Mouse (Mus musculus): ENCODE data around the gene Rasal3. TPM values are rescaled to one million over a fixed set of nuclear protein-coding genes. Genes with fewer than 3 reads are reported as not detected.

Rasal3 gene
- total and polyA plus RNA-seq, 3 experiments = 0.70 to 4.2 (median 0.98) TPM

- H3K9ac ChIP-seq (ENCODE audit: low read depth, low read length) = no peak overlapping the region
- H3K79me2 ChIP-seq (replicated peaks; ENCODE audit: control insufficient read depth, insufficient read depth, low read length) = peaks cover 4% of the 10 kb centered on the region; the same call in 1 of the 2 replicates
- no peak for TF ChIP-seq POLR2A (IDR thresholded peaks at IDR 0.05; ENCODE audit: insufficient read depth, low read depth, low read length)
- TF ChIP-seq EP300 (IDR thresholded peaks at IDR 0.05; ENCODE audit: insufficient read depth, low read depth, low read length) = no peak
- no peak for TF ChIP-seq CTCF (IDR thresholded peaks at IDR 0.05)
- H3K4me3 ChIP-seq = peak overlapping the region; percentile 88
- H3K27ac ChIP-seq = peak overlapping the region; percentile 72
- no peaks in the 10 kb centered on the region for H3K27me3 ChIP-seq (ENCODE audit: control insufficient read depth, insufficient read depth, low read length)
- H3K36me3 ChIP-seq (ENCODE audit: control insufficient read depth, insufficient read depth, low read length) = no peaks in the 10 kb centered on the region; the same call in 1 of the 2 replicates
- 43% methylated on average over 5 of the region's 5 CpGs for WGBS
- DNase-seq = no peak
- peaks cover 7% of the 10 kb centered on the region for H3K4me1 ChIP-seq (ENCODE audit: control insufficient read depth, insufficient read depth, low read length)
- intact Hi-C loops (cut with DNase I) = loop anchor here (2.0 kb wide), 1 partner anchor 22 kb away; no protein-coding TSS in a partner anchor
These were observed 38.5 kb downstream of the Rasal3 start for GRCm38 (mm10) chr17:32364850-32365249.

GRCm38 (mm10) chr17:32364331-32364730 lies 39.1 kb downstream of the Rasal3 start:
- WGBS = 1% methylated on average over 47 of the region's 47 CpGs
- intact Hi-C loops (cut with DNase I) = loop anchor here (2.0 kb wide), 1 partner anchor 22 kb away; no protein-coding TSS in a partner anchor
- Histone ChIP-seq H3K36me3 (ENCODE audit: control insufficient read depth, insufficient read depth, low read length) (no peaks in the 10 kb centered on the region; the same call in 1 of the 2 replicates), H3K27ac (peak overlapping the region; percentile 72), H3K9ac (ENCODE audit: low read depth, low read length) (peak overlapping the region; percentile 83), H3K4me3 (peak overlapping the region; percentile 88), H3K79me2 (replicated peaks; ENCODE audit: control insufficient read depth, insufficient read depth, low read length) (peaks cover 4% of the 10 kb centered on the region; the same call in 1 of the 2 replicates), H3K4me1 (ENCODE audit: control insufficient read depth, insufficient read depth, low read length) (peaks cover 7% of the 10 kb centered on the region), H3K27me3 (ENCODE audit: control insufficient read depth, insufficient read depth, low read length) (no peaks in the 10 kb centered on the region)
- peak; percentile 93 to 96 for DNase-seq
- TF ChIP-seq EP300 (IDR thresholded peaks at IDR 0.05; ENCODE audit: insufficient read depth, low read depth, low read length) = 0 out of 2 replicates have a peak, but pooled peaks have one; percentile 39
- TF ChIP-seq POLR2A (IDR thresholded peaks at IDR 0.05; ENCODE audit: insufficient read depth, low read depth, low read length) = peak; percentile 30; the same call in 1 of the 2 replicates
- peak; percentile 53 for TF ChIP-seq CTCF (IDR thresholded peaks at IDR 0.05)

- Histone ChIP-seq H3K9ac (ENCODE audit: low read depth, low read length) (peak overlapping the region; percentile 83), H3K4me1 (ENCODE audit: control insufficient read depth, insufficient read depth, low read length) (peaks cover 7% of the 10 kb centered on the region), H3K27me3 (ENCODE audit: control insufficient read depth, insufficient read depth, low read length) (no peaks in the 10 kb centered on the region), H3K79me2 (replicated peaks; ENCODE audit: control insufficient read depth, insufficient read depth, low read length) (peaks cover 4% of the 10 kb centered on the region; the same call in 1 of the 2 replicates), H3K4me3 (peak overlapping the region; percentile 88), H3K36me3 (ENCODE audit: control insufficient read depth, insufficient read depth, low read length) (no peaks in the 10 kb centered on the region; the same call in 1 of the 2 replicates), H3K27ac (peak overlapping the region; percentile 60)
- DNase-seq = no peak
- intact Hi-C loops (cut with DNase I) = loop anchor here (2.0 kb wide), 2 partner anchors 15 to 23 kb away; no protein-coding TSS in a partner anchor
- TF ChIP-seq POLR2A (IDR thresholded peaks at IDR 0.05; ENCODE audit: insufficient read depth, low read depth, low read length) (no peak), CTCF (IDR thresholded peaks at IDR 0.05) (no peak)
- WGBS = under 1% methylated on average over 42 of the region's 50 CpGs
These were observed 39.5 kb downstream of the Rasal3 start for GRCm38 (mm10) chr17:32363821-32364301.

- TF ChIP-seq EP300 (IDR thresholded peaks at IDR 0.05; ENCODE audit: insufficient read depth, low read depth, low read length) (no peak), POLR2A (IDR thresholded peaks at IDR 0.05; ENCODE audit: insufficient read depth, low read depth, low read length) (no peak), CTCF (IDR thresholded peaks at IDR 0.05) (no peak)
- no peak overlapping the region for H3K9ac ChIP-seq (ENCODE audit: low read depth, low read length)
These were observed 40.7 kb downstream of the Rasal3 start for GRCm38 (mm10) chr17:32362686-32363085.

GRCm38 (mm10) chr17:32359928-32360327 lies 43.5 kb downstream of the Rasal3 start:
- Histone ChIP-seq H3K36me3 (ENCODE audit: control insufficient read depth, insufficient read depth, low read length) (no peaks in the 10 kb centered on the region; the same call in none of the 2 replicates), H3K9ac (ENCODE audit: low read depth, low read length) (no peak overlapping the region), H3K4me1 (ENCODE audit: control insufficient read depth, insufficient read depth, low read length) (peaks cover 7% of the 10 kb centered on the region), H3K27ac (no peak overlapping the region), H3K27me3 (ENCODE audit: control insufficient read depth, insufficient read depth, low read length) (no peaks in the 10 kb centered on the region), H3K4me3 (no peak overlapping the region), H3K79me2 (replicated peaks; ENCODE audit: control insufficient read depth, insufficient read depth, low read length) (peaks cover 4% of the 10 kb centered on the region; the same call in 1 of the 2 replicates)
- intact Hi-C loops (cut with DNase I) = no loop called here
- TF ChIP-seq EP300 (IDR thresholded peaks at IDR 0.05; ENCODE audit: insufficient read depth, low read depth, low read length) (no peak), POLR2A (IDR thresholded peaks at IDR 0.05; ENCODE audit: insufficient read depth, low read depth, low read length) (no peak), CTCF (IDR thresholded peaks at IDR 0.05) (no peak)
- DNase-seq = no peak
- 80% methylated on average over 18 of the region's 18 CpGs for WGBS

More at GRCm38 (mm10) chr17:32362686-32363085, 40.7 kb downstream of the Rasal3 start:
- no peaks in the 10 kb centered on the region for H3K27me3 ChIP-seq (ENCODE audit: control insufficient read depth, insufficient read depth, low read length)
- H3K4me3 ChIP-seq = peak overlapping the region; percentile 88; the same call in 1 of the 2 replicates
- 70% methylated on average over 4 of the region's 4 CpGs for WGBS
- H3K27ac ChIP-seq = no peak overlapping the region
- no peaks in the 10 kb centered on the region; the same call in 1 of the 2 replicates for H3K36me3 ChIP-seq (ENCODE audit: control insufficient read depth, insufficient read depth, low read length)
- H3K4me1 ChIP-seq (ENCODE audit: control insufficient read depth, insufficient read depth, low read length) = peaks cover 7% of the 10 kb centered on the region
- peaks cover 4% of the 10 kb centered on the region; the same call in 1 of the 2 replicates for H3K79me2 ChIP-seq (replicated peaks; ENCODE audit: control insufficient read depth, insufficient read depth, low read length)
- no peak for DNase-seq
- intact Hi-C loops (cut with DNase I) = loop anchor here (2.0 kb wide), 1 partner anchor 14 kb away; no protein-coding TSS in a partner anchor

GRCm38 (mm10) chr17:32358943-32359340 lies 44.4 kb downstream of the Rasal3 start:
- no peak for DNase-seq
- H3K4me3 ChIP-seq = no peak overlapping the region
- no peak overlapping the region for H3K27ac ChIP-seq
- peaks cover 6% of the 10 kb centered on the region; the same call in 1 of the 2 replicates for H3K4me1 ChIP-seq (ENCODE audit: control insufficient read depth, insufficient read depth, low read length)
- no peaks in the 10 kb centered on the region; the same call in none of the 2 replicates for H3K36me3 ChIP-seq (ENCODE audit: control insufficient read depth, insufficient read depth, low read length)
- no peak overlapping the region for H3K9ac ChIP-seq (ENCODE audit: low read depth, low read length)
- H3K79me2 ChIP-seq (replicated peaks; ENCODE audit: control insufficient read depth, insufficient read depth, low read length) = peaks cover 4% of the 10 kb centered on the region; the same call in 1 of the 2 replicates
- intact Hi-C loops (cut with DNase I) = no loop called here
- TF ChIP-seq EP300 (IDR thresholded peaks at IDR 0.05; ENCODE audit: insufficient read depth, low read depth, low read length) (no peak), POLR2A (IDR thresholded peaks at IDR 0.05; ENCODE audit: insufficient read depth, low read depth, low read length) (no peak), CTCF (IDR thresholded peaks at IDR 0.05) (no peak)
- no peaks in the 10 kb centered on the region for H3K27me3 ChIP-seq (ENCODE audit: control insufficient read depth, insufficient read depth, low read length)
- 90% methylated on average over 6 of the region's 6 CpGs for WGBS

Measured in heart, adult 2 months (tissue).